In the genomic region with DNA sequence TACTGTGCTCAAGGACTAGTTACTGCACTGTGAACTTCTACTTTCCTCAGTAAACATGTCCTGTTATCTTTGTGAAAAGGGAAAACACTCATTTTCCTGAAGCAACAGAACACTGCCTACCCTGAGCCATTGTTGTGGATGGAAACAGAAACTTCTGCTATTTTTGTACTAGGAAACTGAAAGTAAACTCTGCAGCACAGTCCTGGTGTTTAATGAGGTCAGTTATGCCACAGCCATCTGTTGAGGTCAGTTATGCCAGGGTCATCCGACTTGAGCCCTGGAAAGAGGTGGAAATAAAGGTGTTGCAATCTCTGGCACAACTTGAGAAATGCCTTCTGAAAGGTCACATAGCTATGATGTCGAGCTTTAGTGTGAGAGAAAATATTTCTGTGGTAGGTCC, we compare ENCODE assay signal across 11 mouse cellular contexts. TPM values are rescaled to one million over a fixed set of nuclear protein-coding genes. Genes with fewer than 3 reads are reported as not detected.
DNase-seq lines count a peak whose midpoint lies in the region; ATAC-seq and TF ChIP-seq lines count a peak whose summit lies in the region.
"Had no signal": no experiment of that assay in that cellular context is flagged by ENCODE, and none has a peak within 500 bp of the region (broad histone marks: within the 10 kb centered on the region; RNA-seq: fewer than 3 reads in every experiment).

No protein-coding gene starts in this region.

- 1% methylated on average over 2 of the region's 2 CpGs for WGBS in liver, adult 2 months
- 39% methylated on average over 2 of the region's 2 CpGs for WGBS in liver, embryonic 11.5 days

- DNase-seq in gastrocnemius, adult 18-20 months (ENCODE audit: low spot score) = peak; percentile 39
- no peak for DNase-seq in gastrocnemius, postnatal 25 days
- peak; percentile 99 for DNase-seq in liver, adult 2 months (ENCODE audit: extremely low read depth, low read depth, low spot score)
- no peak for DNase-seq in liver, embryonic 11.5 days (ENCODE audit: low spot score)
- DNase-seq in left cerebral cortex, adult 9 months (ENCODE audit: low spot score in 2 of 2) = no peak
- no peak for DNase-seq in gastrocnemius, postnatal 36 days
- DNase-seq: B cell, adult 2 months; cerebellum, postnatal 10 days had no signal

- no peaks in the 10 kb centered on the region for H3K9me3 ChIP-seq in liver, embryonic 11.5 days (ENCODE audit: control insufficient read depth, low read length)
- H3K9me3 ChIP-seq: limb, embryonic 12.5 days had no signal

- H3K79me2 ChIP-seq in liver, adult 2 months (ENCODE audit: control insufficient read depth, insufficient read depth, low read length) = no peaks in the 10 kb centered on the region

- 0 out of 2 replicates have a peak overlapping the region, but pooled peaks have one; percentile 21 for H3K9ac ChIP-seq in liver, adult 2 months (ENCODE audit: low read depth, low read length)
- no peak overlapping the region for H3K9ac ChIP-seq in liver, embryonic 11.5 days (ENCODE audit: low read depth, low read length)
- H3K9ac ChIP-seq: limb, embryonic 12.5 days had no signal

- no peaks in the 10 kb centered on the region for H3K27me3 ChIP-seq in liver, adult 2 months (ENCODE audit: control insufficient read depth, insufficient read depth, low read length)
- H3K27me3 ChIP-seq in liver, embryonic 11.5 days (replicated peaks; ENCODE audit: control insufficient read depth, insufficient read depth, low read length) = no peaks in the 10 kb centered on the region
- H3K27me3 ChIP-seq: limb, embryonic 12.5 days had no signal

- no peak overlapping the region for H3K4me2 ChIP-seq in liver, embryonic 11.5 days
- H3K4me2 ChIP-seq: limb, embryonic 12.5 days had no signal

- no peak overlapping the region for H3K4me3 ChIP-seq in liver, adult 2 months (ENCODE audit: insufficient read depth, low read depth, low read length)
- no peak overlapping the region for H3K4me3 ChIP-seq in liver, embryonic 11.5 days (ENCODE audit: low read depth, low read length)
- no peak overlapping the region for H3K4me3 ChIP-seq in brown adipose tissue, adult 24 weeks (ENCODE audit: insufficient read depth, low read depth, low read length)
- H3K4me3 ChIP-seq: limb, embryonic 12.5 days had no signal

- H3K27ac ChIP-seq in liver, adult 2 months (replicated peaks; ENCODE audit: insufficient read depth, low read depth, low read length) = peak overlapping the region; percentile 76
- H3K27ac ChIP-seq in liver, embryonic 11.5 days (ENCODE audit: low read depth, low read length) = no peak overlapping the region
- H3K27ac ChIP-seq in brown adipose tissue, adult 24 weeks (replicated peaks; ENCODE audit: low read depth, low read length) = peak overlapping the region; percentile 78
- H3K27ac ChIP-seq: limb, embryonic 12.5 days had no signal

- no peak for TF ChIP-seq CTCF in liver, adult 2 months (IDR thresholded peaks at IDR 0.05; ENCODE audit: low read depth, low read length)

- peaks cover 11% of the 10 kb centered on the region for H3K4me1 ChIP-seq in liver, adult 2 months (ENCODE audit: control insufficient read depth, insufficient read depth, low read length)
- peaks cover 7% of the 10 kb centered on the region for H3K4me1 ChIP-seq in liver, embryonic 11.5 days (replicated peaks; ENCODE audit: control insufficient read depth, insufficient read depth, low read length)
- peaks cover 19% of the 10 kb centered on the region; the same call in 1 of the 2 replicates for H3K4me1 ChIP-seq in brown adipose tissue, adult 24 weeks (ENCODE audit: control insufficient read depth, insufficient read depth, insufficient read length, low read length)

- no peaks in the 10 kb centered on the region for H3K36me3 ChIP-seq in liver, adult 2 months (ENCODE audit: control insufficient read depth, insufficient read depth, low read length)
- H3K36me3 ChIP-seq in liver, embryonic 11.5 days (ENCODE audit: control insufficient read depth, insufficient read depth, low read length) = no peaks in the 10 kb centered on the region
- H3K36me3 ChIP-seq: limb, embryonic 12.5 days had no signal

- TF ChIP-seq POLR2A in liver, adult 2 months (IDR thresholded peaks at IDR 0.05; ENCODE audit: extremely low read depth, insufficient read depth, low read length) = no peak

- ATAC-seq in liver, embryonic 11.5 days (replicated peaks; ENCODE audit: low FRiP score) = no peak
- peak; percentile 64 for ATAC-seq in neutrophil, adult 5-6 weeks (ENCODE audit: extremely low read depth, insufficient number of reproducible peaks, low FRiP score, poor library complexity, severe bottlenecking)

- intact Hi-C loops in gastrocnemius, postnatal 36 days (cut with DNase I) = no loop called here

RNA-seq across cellular contexts. Expression of gene Rsad2, which starts 3.8 kb away (rescaled TPM):
- total RNA-seq in gastrocnemius, adult 18-20 months (2021) = under 1 TPM; 0.28 to 0.46 TPM
- total RNA-seq in gastrocnemius, postnatal 25 days (2021) = under 1 TPM; 0.72 to 0.99 TPM
- 6.2 and 7.1 TPM in 2 replicates for total RNA-seq in liver, adult 2 months (2014; rRNA removed)
- 2.0 and 3.6 TPM in 2 replicates for polyA plus RNA-seq in liver, adult 2 months (2012; rRNA removed)
- polyA plus RNA-seq in liver, embryonic 11.5 days (2014; fragmentation: Nextera tagmentation; extraction: Ambion mirVana) = 0.44 and 1.6 TPM in 2 replicates
- 2.9 and 8.1 TPM in 2 replicates for polyA plus RNA-seq in brown adipose tissue, adult 24 weeks (2012; ENCODE audit: insufficient read depth, insufficient read length, missing spikeins)
- total RNA-seq in neutrophil, adult 5-6 weeks (2017) = 104 and 110 TPM in 2 replicates
- 1 to 10 TPM in 1 of 2 experiments, under 1 TPM in 1; 0.48 to 1.7 TPM for total RNA-seq in gastrocnemius, postnatal 36 days (2021)

RNA-seq across cellular contexts. Expression of gene Cmpk2, which starts 8.9 kb away (rescaled TPM):
- 1 to 10 TPM in 1 of 2 experiments, under 1 TPM in 1; 0.98 to 2.2 TPM for total RNA-seq in gastrocnemius, adult 18-20 months (2021)
- 1 to 10 TPM; 1.7 to 1.9 TPM for total RNA-seq in gastrocnemius, postnatal 25 days (2021)
- total RNA-seq in liver, adult 2 months (2014; rRNA removed) = 5.7 and 7.0 TPM in 2 replicates
- 3.6 and 4.8 TPM in 2 replicates for polyA plus RNA-seq in liver, adult 2 months (2012; rRNA removed)
- polyA plus RNA-seq in liver, embryonic 11.5 days (2014; fragmentation: Nextera tagmentation; extraction: Ambion mirVana) = 8.7 and 12.9 TPM in 2 replicates
- 5.0 and 6.6 TPM in 2 replicates for polyA plus RNA-seq in brown adipose tissue, adult 24 weeks (2012; ENCODE audit: insufficient read depth, insufficient read length, missing spikeins)
- total RNA-seq in neutrophil, adult 5-6 weeks (2017) = 35.9 and 51.3 TPM in 2 replicates
- total RNA-seq in gastrocnemius, postnatal 36 days (2021) = 1 to 10 TPM; 1.7 to 2.1 TPM

RNA-seq across cellular contexts. Expression of gene Rnf144a, which starts 45.0 kb away (rescaled TPM):
- total RNA-seq in gastrocnemius, adult 18-20 months (2021) = 1 to 10 TPM; 2.9 to 4.4 TPM
- total RNA-seq in gastrocnemius, postnatal 25 days (2021) = 1 to 10 TPM; 7.0 to 8.7 TPM
- total RNA-seq in liver, adult 2 months (2014; rRNA removed) = 2.0 and 3.3 TPM in 2 replicates
- 2.3 and 2.8 TPM in 2 replicates for polyA plus RNA-seq in liver, adult 2 months (2012; rRNA removed)
- 5.9 and 7.4 TPM in 2 replicates for polyA plus RNA-seq in liver, embryonic 11.5 days (2014; fragmentation: Nextera tagmentation; extraction: Ambion mirVana)
- 16.9 and 22.9 TPM in 2 replicates for polyA plus RNA-seq in brown adipose tissue, adult 24 weeks (2012; ENCODE audit: insufficient read depth, insufficient read length, missing spikeins)
- total RNA-seq in neutrophil, adult 5-6 weeks (2017) = 193 and 199 TPM in 2 replicates
- 1 to 10 TPM; 5.2 to 6.6 TPM for total RNA-seq in gastrocnemius, postnatal 36 days (2021)

Comparison
In these comparisons a context has a peak if more than half of its experiments do, and no peak if none do; other contexts are left out.
1. DNase-seq: peak in gastrocnemius, adult 18-20 months (single experiment) and liver, adult 2 months (single experiment); none in gastrocnemius, postnatal 25 days (single experiment), liver, embryonic 11.5 days (single experiment), left cerebral cortex, adult 9 months (0 of 2) and gastrocnemius, postnatal 36 days (0 of 2).
2. RNA of gene Rsad2, which starts 3.8 kb away (total RNA-seq): 104 to 110 TPM in neutrophil, adult 5-6 weeks; 6.2 to 7.1 TPM in liver, adult 2 months, 0.48 to 1.7 TPM in gastrocnemius, postnatal 36 days, 0.72 to 0.99 TPM in gastrocnemius, postnatal 25 days and 0.28 to 0.46 TPM in gastrocnemius, adult 18-20 months; every median in the first group is over 10 times any median in the second.
3. RNA of gene Rnf144a, which starts 45.0 kb away (total RNA-seq): 193 to 199 TPM in neutrophil, adult 5-6 weeks; 7.0 to 8.7 TPM in gastrocnemius, postnatal 25 days, 5.2 to 6.6 TPM in gastrocnemius, postnatal 36 days, 2.9 to 4.4 TPM in gastrocnemius, adult 18-20 months and 2.0 to 3.3 TPM in liver, adult 2 months; every median in the first group is over 10 times any median in the second.